Mouse (Mus musculus) embryo, embryonic 10 days (tissue): ENCODE results near the gene Acpp.

ENCODE experiments used
- DNase-seq: peaks from one replicate; pipeline ENCODE4 v3.0.0-alpha.2; 2015; ENCODE audit warnings: low spot score

The Acpp gene

DNA sequence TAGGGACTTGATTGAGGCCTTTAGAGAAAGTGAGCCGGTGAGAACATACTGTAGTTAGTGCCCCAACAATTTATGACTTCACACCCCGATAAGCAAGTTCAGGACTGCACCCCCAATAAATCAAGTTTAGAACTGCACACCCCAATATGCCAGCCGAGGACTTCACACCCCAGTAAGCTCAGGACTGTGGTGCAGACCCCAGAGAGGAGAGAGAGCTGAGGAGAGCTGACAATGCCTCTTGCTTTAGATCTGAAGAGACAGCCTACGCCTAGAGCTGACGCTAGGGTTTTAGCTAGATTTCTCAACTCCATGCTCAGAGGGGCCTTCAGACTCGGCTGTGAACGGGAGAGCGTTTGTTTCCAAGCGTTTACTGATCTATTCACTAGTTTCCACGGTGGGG lies 32.7 kb downstream of the Acpp start:
- DNase-seq: no peak

DNA sequence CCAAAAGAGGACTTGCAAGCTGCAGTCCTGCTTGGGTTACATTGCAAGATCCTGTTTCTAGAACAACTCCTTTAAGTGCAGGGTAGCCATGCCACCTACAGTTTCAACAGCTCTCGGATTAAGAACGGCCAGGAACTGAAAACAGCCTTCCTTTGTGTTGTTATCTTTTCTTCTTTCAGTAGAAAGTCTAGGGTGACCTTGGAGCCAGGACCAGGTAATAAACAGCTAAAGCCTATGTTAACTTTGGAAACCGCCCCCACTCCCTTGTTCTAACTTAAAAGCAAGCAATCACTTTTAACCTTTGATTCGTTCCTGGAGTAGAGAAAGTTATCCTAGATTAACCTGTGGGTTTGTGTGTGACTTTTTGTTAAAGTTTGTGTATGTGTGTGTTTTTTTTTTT lies 33.2 kb downstream of the Acpp start:
- no peak for DNase-seq

DNA sequence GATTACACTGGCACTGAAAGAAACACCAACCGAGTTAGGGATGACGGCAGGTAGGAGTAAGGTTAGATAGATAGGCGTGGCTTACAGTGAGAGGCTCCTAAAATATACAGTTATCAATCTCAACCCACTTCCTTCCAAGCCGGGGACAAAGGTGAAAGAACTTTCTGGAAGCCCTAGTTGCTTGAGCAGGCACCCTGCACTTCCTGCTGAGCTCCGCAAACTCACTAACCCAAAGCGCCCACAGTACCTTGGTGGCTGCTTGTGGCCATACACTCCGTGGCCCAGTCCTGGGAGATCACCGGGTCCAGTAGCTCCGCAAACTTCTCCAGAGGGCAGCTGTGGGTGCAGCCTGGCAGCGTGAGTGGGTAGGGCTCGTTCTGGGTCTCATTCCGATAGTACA lies 37.0 kb downstream of the Acpp start:
- DNase-seq: no peak

DNA sequence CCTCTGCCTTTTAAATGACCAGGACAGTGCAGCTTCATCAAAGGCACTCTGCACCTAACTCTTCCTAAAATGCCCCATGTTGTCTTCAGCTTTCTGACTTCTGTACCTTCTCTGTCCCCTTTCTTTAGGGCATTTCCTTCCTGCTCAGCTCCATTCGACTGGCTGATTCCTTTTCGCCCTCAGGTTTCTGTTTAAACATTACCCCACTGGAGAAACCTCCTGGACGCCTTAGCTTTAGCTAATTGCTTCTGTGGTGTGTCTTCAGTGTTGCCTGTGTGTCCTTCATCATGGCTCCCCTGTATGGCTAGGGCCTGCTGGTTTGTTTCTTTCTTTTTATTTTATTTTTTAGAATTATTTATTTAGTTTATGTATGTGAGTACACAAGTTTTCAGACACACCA lies 40.5 kb downstream of the Acpp start:
- DNase-seq: no peak

DNA sequence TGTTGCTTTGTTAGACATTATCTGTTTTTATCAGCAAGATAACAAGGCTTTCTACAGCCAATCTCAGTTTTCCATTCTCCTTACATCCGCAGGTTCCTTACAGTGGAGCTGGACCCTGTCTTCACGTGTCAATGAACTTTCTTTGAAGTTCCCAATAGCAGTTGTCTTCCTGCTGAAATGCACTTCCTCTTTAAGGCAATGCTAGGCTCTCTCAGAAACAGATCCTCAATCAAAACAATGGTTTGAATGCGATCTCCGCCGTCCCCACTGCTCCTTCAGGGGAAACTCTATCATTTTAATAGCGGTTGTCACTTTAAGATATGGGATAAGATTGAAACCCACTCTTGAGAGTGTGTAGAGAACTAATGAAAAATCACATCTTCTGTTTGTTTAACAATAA lies 52.6 kb downstream of the Acpp start:
- no peak for DNase-seq

DNA sequence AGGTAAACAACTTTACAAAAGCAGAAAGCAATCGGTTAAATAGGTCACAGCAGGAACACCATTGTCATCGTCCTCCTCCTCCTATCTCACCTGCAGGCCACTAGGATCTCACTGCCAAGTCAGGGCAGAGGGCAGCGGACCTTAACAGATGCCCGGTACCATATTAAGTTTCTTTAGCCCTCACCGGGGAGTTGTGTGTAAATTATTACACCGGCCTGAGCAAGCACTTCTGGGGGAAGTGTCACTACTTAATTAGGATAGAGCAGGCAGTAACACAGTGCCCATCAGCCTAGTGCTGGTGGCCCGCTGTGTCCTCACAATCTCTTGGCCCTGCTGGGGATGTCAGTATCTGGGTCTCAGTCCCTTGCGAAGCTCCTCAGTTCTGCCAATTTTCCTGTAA lies 55.0 kb downstream of the Acpp start:
- no peak for DNase-seq

DNA sequence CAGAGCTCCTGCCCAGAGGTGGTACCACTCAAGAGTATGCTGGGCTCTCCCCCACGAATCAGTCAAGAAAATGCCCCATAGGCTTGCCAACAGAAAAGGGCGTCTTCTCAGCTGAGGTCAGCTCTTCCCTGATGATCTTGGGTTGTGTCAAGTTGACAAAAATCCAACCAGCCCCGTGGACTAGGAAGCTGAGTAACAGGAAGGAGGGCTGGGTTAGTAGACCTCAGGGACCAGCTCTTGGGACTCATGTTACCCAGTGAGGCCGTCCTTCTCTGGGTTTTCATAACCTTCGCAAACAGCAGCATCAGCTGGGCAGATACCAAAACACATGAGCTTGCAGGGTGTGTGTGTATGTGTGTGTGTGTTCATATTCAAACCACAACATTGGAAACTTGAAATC lies 55.8 kb downstream of the Acpp start:
- no peak for DNase-seq

DNA sequence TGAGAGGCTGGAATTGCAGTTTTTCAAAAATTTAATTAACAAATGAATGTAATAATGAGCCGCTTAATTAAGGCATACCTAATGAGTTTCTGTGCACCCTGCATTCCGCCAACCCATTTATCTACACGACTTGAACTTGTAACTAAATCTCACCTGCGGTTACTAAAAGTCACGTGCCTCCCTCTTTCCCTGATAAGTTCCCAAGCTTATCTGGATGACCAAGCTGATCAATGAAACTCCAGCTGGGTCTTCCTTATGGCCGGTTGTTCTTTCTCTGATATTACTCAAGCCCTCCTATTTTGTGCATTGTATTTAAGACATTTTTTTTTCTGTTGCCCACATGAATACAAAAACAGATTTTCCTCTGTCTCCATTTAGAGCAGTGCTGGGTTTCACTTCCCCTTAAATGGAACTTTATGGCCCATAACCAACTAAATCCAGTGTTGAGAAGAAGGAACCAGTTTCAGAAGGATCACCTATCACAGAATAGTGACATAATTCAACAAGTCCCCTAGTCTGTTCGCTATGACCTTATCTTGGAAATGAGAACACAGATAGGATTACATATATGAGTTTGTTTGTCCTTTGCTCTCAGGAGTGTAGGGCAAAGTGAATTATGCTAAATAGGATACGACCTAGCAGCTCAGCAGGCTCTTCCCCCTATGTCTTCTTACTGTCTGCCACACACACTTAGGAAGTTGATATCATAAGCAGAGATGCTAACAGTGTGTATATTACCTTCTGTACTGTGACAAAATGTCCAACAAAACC lies 56.6 kb downstream of the Acpp start:
- DNase-seq: no peak

DNA sequence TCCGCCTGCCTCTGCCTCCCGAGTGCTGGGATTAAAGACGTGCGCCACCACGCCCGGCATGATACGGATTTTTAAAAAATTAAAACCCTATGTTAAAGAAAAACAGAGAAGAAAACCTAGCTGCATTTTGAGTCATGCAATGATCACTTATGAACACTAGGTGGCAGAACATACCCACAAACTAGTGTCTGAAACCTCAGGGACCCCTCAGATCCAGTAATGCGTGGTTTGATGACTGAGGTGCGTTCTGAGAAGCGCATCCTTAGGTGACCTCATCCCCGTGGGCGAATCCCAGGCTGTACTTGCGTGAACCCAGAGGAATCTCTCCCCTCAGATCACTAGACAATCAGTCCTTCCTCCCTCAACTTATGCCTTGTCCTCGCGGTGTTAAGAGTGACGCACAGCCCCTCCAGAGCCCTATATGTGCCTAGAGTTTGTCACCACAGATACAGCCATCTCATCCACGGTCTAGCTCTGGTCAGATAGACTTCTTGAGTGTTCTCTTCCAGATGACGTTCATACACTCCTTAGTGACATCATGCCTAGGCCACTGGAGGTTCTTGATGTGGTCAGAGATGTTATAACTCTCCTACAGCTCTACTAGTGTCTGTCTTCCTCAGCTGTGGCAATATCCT lies 59.9 kb downstream of the Acpp start:
- peak; percentile 67 for DNase-seq

DNA sequence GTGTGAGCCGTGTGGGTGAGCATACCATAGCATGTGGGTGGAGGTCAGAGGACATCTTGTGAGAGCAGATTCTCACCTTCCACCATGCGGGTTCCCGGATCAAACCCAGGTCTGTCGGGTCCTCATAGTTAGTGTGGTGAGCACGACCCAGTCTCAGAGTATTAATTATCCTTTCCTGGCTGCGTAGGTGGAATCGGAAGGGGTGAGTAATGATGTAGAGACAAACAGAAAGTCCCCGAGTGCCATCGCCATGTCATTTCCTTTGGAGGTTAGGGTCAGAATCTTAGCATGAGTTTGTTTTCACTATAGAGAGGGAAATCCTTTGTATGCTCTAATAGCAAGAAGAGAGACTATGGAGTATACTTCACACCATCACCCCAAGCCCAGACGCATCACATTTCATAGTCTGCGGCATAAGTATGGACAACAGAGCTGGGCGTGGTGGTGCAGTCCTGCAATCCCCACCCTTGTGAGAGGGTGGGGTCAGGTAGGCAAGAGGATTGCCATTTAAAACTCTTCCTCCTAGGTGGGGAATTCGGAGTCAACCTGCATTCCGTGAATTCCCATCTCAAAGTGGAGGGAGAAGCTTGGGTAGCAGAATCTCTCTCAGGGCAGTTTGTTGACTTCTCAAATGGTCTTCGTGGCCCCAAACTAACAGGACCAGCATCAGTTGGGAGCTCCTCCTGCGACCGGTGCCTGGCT lies 62.3 kb downstream of the Acpp start:
- no peak for DNase-seq

DNA sequence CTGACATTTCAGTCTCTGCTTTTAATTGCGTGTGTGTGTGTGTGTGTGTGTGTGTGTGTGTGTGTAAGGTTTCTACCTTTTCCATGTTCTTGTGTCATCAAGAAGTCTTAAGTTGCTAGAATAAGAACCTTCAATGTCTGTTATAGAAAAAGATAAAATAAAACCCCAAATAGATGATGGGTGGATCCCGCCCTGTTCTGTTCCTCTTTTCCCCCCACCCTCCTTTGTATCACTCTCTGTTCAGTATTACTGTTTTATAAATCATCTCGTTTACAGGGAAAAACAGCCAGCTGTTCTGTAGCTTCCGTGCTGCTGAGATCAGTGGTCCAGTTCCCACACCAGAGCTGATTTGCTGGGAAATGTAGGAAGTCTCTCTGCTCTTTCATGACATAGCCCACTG lies 65.5 kb downstream of the Acpp start:
- DNase-seq: no peak

DNA sequence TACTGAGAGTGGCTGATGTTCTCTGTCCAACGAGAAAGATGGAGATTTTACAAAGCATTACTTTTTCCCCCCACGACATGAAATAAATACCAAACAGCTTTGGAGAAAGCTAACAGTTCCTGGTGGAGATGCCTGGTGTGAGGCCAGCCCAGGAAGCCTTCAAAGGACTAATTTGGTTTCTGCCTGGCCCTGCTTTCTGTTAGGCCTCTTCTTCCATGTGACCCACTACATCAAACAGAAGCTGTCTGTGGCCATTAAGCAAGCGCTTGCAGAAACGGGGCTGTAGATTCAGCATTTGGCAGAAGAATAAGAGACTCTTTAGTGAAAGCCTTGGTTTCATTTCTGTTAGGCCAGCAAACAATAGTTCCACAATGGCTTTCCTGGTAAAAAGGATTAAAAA lies 65.9 kb downstream of the Acpp start:
- no peak for DNase-seq

DNA sequence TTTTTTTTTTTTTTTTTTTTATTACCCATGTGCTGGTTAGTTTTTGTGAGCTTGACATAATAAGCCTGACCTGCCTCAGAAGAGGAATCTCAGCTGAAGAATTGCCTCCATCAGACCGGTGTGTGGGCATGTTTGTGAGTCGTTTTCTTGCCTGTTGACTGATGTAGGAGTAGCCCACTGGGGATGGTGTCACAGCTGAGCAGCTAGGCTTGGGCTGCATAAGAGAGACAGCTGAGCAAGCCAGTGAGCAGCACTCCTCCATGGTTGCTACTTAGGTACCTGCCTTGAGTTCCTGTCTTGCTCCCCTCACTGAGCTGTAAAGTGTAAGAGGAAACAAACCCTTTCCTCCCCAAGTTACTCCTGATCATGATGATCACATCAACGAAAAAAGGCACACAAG lies 67.6 kb downstream of the Acpp start:
- no peak for DNase-seq

DNA sequence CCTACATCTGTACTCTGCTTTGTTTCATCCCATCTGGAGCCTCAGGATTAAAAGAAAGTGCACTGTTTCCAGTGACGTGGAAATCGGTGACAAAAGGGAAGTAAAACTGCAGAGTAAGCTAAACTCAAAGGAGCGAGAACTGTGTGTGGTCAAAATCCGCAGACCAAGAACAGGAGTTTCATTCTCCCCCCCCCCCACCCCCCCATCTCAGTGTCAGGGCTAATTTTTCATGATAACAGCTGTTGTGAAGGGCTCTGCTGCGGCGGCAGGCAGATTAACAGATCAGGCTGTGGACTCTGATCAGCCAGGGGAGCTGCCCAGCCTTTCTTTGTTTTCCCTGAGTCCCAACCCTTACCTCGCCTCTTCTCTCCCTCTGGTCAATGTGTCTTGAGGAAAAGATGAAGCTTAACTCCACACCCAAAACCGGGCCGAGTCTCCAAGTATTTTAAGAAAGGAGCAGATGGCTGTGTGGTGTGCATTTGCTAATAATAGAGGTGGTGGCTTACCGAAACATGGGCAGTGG lies 68.1 kb downstream of the Acpp start:
- DNase-seq: no peak

DNA sequence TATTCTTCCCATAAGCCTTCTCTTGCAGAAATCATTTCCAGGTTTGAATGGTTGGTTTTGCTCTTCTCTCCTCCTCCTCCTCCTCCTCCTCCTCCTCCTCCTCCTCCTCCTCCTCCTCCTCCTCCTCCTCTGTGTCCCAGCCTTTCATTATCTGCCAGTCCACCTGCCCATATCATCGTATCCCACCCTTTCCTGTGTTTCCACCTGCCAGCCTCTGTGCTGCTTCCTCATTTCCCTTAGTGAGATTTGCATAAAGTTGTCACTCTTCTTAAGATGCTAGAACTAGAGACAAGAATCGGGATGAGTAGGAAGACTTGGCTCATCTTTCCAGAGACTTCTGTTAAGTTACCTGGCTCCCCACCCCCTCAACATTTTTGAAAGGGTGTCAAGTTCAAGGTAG lies 73.0 kb downstream of the Acpp start:
- no peak for DNase-seq

DNA sequence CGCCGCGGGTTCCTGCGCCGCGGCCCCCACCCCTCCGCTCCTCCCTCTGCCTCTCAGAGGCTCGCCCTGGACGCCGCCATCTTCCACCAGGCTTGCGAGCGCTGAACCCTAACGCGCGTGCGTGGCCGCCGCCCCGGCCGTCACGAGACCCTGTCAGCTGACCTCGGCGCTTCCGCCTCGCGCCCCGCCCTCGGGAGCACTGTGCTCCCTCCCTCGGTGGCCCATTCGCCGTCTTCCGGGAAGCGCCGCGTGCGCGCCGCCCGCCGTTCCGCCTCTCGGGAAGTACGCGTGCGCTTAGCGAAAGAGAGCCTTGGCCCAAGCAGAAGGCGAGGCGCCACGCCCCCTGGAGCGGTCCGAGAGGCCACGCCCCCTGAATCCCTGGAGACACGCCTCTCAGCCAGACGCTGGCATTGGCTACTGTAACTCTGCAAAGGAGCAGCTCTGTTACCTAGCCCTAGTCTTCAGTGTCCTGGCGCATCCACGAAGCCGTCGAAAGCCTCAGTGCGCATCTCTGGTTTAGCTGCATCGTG lies 74.7 kb downstream of the Acpp start, which contains the start of gene Dnajc13:
Gene Dnajc13 (minus strand): TSS at position 108 of the 530 bp plus-strand sequence.
- peak; percentile 98 for DNase-seq

DNA sequence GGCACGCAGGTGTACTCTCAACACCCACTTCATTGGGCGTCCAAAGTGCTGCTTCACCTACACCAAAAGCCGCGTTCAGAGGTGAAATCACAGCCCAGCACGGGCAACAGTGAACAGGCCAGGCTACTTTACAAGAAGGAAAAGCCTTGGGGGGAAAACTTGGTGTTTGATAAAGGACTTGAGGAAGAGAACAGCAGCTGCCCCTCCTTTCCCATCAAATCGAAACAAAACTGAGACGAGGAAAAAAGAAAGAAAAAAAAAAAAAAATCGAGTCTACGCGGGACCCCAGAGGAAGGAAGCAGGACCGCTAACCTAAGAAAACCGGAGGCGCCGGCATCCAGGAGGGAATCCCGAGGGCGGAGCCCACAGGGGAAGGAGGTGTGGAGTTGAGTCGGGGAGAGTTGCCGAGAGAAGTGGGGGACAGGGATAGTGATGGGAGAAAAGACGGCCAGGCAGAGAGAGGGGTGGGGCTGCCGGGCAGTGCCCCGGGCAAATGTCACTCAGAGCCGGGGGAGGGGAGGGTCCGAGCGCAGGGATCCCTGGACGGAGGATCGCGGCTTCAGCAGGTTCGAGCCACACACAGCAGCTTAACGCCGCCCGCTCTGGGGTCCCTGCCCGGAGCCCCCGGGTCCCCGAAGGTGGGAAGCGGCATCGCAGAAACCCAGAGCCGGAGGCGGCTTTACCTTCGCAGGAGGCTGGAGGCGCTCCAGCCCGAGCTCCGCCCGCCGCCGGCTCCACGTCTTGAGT lies 75.4 kb downstream of the Acpp start:
- DNase-seq: peak; percentile 43

DNA sequence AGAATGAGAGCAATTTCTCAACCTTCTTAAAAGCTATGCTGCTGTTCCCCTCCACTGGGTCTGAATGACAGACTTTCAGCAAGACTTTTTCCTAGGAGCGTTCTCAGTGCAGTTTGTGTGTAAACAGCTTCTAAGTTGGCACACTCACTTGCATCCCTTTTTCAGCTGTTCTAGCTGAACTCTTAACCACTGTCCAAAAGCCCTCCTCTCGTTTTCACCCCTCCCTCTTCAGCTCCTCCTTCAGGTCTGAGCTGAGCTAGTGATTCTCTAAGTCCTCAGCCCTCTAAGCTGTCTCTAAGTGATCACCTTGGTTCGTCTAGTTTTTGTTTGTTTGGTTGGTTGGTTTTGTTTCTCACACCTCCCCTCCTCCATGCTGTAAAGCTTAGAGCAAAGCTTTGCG lies 77.2 kb downstream of the Acpp start:
- DNase-seq: no peak

DNA sequence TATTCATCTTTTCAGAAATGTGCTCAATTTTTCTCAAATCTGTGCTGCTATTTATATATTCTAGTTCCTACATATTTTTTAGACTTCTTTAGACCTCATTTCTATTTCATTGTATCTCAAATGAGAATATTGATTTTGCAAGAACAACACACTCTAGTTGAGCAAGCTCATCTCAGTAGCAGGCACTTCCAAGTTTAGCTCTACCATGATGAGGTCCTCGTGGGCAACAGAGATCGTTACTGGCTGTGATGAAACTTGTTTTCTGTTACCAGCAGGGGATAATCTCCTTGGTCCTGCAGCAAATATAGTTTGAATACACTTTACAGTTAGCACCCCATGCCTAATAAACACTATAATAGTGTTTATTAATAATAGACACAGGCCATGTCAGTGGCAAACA lies 81.5 kb downstream of the Acpp start:
- no peak for DNase-seq

DNA sequence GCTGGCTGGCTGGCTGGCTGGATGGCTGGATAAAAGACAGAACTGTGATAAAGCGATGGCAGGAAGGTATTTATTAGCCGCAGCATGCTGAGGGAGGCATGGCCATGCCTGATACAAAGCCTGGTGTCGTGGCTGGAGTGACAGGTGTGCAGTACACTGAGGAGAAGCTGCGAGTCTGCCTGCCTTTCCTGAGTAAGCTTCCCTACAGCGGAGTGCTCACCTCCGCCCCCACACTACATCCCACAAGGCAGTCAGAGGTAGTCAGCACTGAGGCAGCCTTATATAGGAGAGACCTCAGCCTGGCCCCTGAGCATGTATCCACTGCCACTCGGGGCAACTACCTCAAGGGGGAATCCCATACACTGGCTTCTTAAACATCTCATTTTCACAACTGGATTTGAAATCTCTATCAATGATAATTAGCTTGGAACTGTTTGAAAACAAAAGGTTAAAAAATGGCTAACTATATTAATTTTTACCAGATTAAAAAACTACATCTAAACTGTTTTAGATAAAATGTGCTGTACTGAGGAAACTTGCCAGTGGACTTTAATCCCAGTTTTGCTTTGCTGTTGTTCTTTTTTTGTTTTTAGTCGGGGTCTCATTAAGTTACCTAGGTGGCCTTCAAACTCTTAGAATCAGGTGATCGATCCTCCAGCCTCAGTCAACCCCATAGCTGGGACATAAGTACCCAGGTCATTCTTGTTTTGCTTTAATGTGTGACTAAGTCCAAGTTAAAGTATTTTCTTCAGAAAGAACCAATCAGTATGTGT lies 83.0 kb downstream of the Acpp start:
- no peak for DNase-seq

DNA sequence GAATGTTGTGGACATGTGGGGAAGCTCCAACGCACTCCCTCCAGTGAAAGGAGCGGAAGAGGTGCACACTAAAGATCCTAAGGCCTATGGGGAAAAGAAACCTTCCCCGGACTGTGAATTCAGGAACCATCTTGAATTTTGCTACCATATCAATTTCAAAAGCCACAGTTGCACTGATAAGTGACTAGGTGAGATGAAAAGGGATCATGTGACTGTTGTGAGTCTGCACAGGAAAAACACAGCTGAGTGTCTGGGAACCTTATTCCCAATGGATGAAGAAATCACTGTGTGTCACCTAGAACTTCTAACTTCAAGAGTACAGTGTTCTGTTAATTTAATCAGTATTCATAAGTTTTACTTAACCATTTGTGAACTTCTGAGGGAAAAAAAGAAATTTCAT lies 84.9 kb downstream of the Acpp start:
- no peak for DNase-seq
